Mouse (Mus musculus) ES-Bruce4 (cell line): ENCODE measurements around the gene Sec24b.

Experiments
- CTCF ChIP-seq: IDR thresholded peaks from one replicate; pipeline ENCODE4 v1.8.1; 2011; ENCODE audit warnings: low read depth, low read length
- POLR2A ChIP-seq: IDR thresholded peaks from one replicate; pipeline ENCODE4 v1.8.1; 2011; ENCODE audit warnings: low read length; ENCODE audit not compliant: insufficient read depth

DNA sequence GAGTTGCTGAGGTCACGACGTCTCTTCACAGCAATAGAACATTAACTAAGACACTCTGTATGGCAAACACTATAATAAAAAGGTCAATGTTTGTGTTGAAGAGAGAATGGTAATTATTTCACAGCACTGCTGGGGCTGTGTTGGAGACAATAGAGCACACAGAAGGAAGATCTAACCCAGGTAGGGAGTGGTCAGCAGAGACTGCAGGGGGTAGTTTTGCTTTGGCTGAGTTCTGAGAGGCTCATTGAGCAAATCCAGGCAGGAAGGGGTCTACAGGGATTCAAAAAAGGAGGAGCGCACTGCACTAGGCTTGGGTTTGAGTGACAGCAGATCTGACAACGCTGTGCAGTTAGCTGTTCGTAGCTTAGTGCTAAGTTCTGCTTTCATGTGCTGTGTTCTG, 85.0 kb downstream of the Sec24b start:
- TF ChIP-seq CTCF (no peak), POLR2A (no peak)
